Mouse (Mus musculus) embryonic facial prominence, embryonic 11.5 days (tissue): ENCODE data around the gene Fam19a4. TPM values are rescaled to one million over a fixed set of nuclear protein-coding genes. Genes with fewer than 3 reads are reported as not detected.

Experiments
- ATAC-seq: fragments of 200-750 bp; cut with Nextera tagmentation; replicated peaks from 2 replicates; pipeline ENCODE4 v1.8.0; 2017; ENCODE audit warnings: low read depth; ENCODE audit not compliant: insufficient number of reproducible peaks, low FRiP score, low TSS enrichment
- DNase-seq: peaks from one replicate; pipeline ENCODE4 v3.0.0-alpha.2; 2015; ENCODE audit warnings: low spot score
- H3K27ac ChIP-seq: fragments of 300-500 bp; sonication (generic); replicated peaks from 2 replicates; pipeline ENCODE4 v1.5.1; 2014; ENCODE audit warnings: mild to moderate bottlenecking, low read depth, low read length, control low read depth
- H3K27me3 ChIP-seq: fragments of 300-500 bp; sonication (generic); 2 replicates; pipeline ENCODE4 v1.6.1; 2014; ENCODE audit warnings: mild to moderate bottlenecking, low read length, moderate library complexity, mixed read lengths; ENCODE audit not compliant: control insufficient read depth, insufficient read depth
- H3K36me3 ChIP-seq: fragments of 300-500 bp; sonication (generic); replicated peaks from 2 replicates; pipeline ENCODE4 v1.6.1; 2014; ENCODE audit warnings: low read depth, mild to moderate bottlenecking, low read length, moderate library complexity, mixed read lengths; ENCODE audit not compliant: control insufficient read depth, insufficient read depth
- H3K4me1 ChIP-seq: fragments of 300-500 bp; sonication (generic); 2 replicates; pipeline ENCODE4 v1.6.1; 2014; ENCODE audit warnings: low read length, mixed read lengths; ENCODE audit not compliant: control insufficient read depth, insufficient read depth
- H3K4me2 ChIP-seq: fragments of 300-500 bp; sonication (generic); 2 replicates; pipeline ENCODE4 v1.6.1; 2014; ENCODE audit warnings: low read depth, mild to moderate bottlenecking, control low read depth, low read length, moderate library complexity
- H3K4me3 ChIP-seq: fragments of 300-500 bp; sonication (generic); 2 replicates; pipeline ENCODE4 v1.5.1; 2014; ENCODE audit warnings: low read depth, low read length, control low read depth
- H3K9ac ChIP-seq: fragments of 300-500 bp; sonication (generic); replicated peaks from 2 replicates; pipeline ENCODE4 v1.6.1; 2014; ENCODE audit warnings: mild to moderate bottlenecking, control low read depth, low read length
- H3K9me3 ChIP-seq: fragments of 300-500 bp; sonication (generic); replicated peaks from 2 replicates; pipeline ENCODE4 v1.6.1; 2016; ENCODE audit warnings: mild to moderate bottlenecking, low read length, inconsistent platforms, mixed read lengths; ENCODE audit not compliant: control insufficient read depth
- WGBS: fragments of 180-500 bp; shearing (Covaris S2); extraction: QIAGEN DNeasy Blood & Tissue Kit; methylation state at CpG from one replicate; pipeline ENCODE4 v1.1.7; 2014; 5-methylcytosine and 5-hydroxymethylcytosine counted together
- polyA plus RNA-seq: library from polyadenylated mRNA; unstranded; fragments of >200 nt; fragmentation: Nextera tagmentation; extraction: Ambion mirVana; gene quantifications from 2 replicates; pipeline ENCODE4 v1.2.1, GENCODE M21; 2014

The Fam19a4 gene
- polyA plus RNA-seq, 1 experiment from 2014 or later, result 1.2 TPM

GRCm38 (mm10) chr6:97016018-97016417 is 44.2 kb downstream of the Fam19a4 start:
- WGBS, result 75% methylated on average over 3 of the region's 3 CpGs

DNA sequence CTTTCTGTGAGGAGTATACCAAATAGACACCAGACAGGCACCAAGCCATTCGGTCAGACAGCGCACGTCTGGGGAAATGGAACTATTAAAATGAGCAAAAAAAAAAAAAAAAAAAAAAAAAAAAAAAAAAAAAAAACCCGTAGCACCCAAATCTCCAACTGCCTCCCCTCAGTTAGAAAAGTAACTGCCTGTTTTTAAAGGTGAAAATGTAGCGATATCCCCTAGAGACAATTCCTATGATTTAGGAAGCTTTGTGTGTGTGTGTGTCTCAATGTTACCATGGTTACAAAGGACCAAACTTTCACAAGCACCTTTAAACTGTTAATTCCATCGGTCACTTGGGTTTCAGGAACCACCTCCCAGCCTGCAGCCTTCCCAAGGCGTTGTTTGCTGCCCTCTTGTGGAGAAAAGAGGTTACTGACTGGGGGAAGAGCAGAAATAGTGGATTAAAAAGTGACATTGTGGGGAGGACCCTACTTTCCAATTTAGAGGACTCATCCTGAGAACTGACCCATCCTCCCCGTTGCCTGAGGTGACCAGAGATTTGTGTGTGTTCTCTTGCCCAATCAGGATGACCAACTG is 53.6 kb downstream of the Fam19a4 start:
- peak; percentile 87 for DNase-seq
- H3K27me3 ChIP-seq, result no peaks in the 10 kb centered on the region
- no peak overlapping the region for H3K27ac ChIP-seq
- H3K36me3 ChIP-seq, result no peaks in the 10 kb centered on the region
- no peak overlapping the region for H3K4me3 ChIP-seq
- H3K9me3 ChIP-seq, result no peaks in the 10 kb centered on the region
- no peak overlapping the region for H3K4me2 ChIP-seq
- ATAC-seq, result no peak; the same call in 1 of the 2 replicates
- H3K9ac ChIP-seq, result no peak overlapping the region
- no peaks in the 10 kb centered on the region for H3K4me1 ChIP-seq
- 43% methylated on average over 8 of the region's 8 CpGs for WGBS

More at GRCm38 (mm10) chr6:97016018-97016417, 44.2 kb downstream of the Fam19a4 start:
- Histone ChIP-seq H3K4me1 (no peaks in the 10 kb centered on the region), H3K9ac (no peak overlapping the region), H3K27me3 (no peaks in the 10 kb centered on the region), H3K4me2 (no peak overlapping the region), H3K36me3 (no peaks in the 10 kb centered on the region), H3K9me3 (no peaks in the 10 kb centered on the region), H3K4me3 (no peak overlapping the region), H3K27ac (no peak overlapping the region)
- ATAC-seq, result no peak
- no peak for DNase-seq

DNA sequence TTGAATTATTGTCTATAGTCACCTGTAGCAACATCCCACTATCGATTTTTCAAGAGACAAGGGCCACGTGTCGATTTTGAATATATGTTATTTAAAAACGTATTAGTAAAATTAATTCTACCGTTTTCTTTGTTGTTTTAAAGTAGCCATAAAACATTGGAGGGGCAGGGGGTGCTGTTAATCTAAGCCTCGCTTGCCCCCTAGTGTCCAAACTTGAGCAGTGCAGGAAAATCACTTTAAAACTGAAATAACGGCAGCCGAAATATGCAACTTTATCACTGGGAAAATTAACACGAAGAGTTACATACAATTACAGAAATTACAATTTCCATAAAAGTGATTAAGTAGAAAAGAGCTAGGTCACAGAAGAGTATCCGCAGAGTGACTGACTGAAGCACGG is 55.2 kb downstream of the Fam19a4 start:
- no peak overlapping the region for H3K4me3 ChIP-seq
- no peaks in the 10 kb centered on the region for H3K4me1 ChIP-seq
- ATAC-seq, result no peak

DNA sequence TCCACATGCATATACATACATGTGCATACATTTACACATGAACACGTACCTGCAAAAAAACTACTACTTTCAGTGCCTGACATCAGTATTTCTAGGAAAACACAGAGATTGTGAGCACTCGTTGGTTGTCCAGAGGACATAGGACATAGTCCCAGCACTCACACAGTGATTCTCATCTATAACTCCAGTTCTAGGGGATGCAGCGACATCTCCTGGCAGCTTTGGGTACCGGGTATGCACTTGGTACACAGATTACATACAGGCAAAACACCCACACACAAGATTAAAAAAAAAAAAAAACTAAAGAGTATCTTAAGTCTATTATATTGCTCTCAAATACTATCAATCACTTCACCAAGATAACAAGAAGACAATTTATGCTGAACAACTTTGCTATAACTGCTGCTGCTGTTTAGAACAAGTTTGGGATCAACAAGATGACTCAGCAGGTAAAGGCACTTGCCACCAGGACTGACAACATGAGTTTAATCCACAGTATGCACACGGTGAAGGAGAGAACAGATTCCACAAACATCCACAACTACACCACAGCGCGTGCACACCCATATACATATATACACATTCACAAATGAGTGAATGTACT is 64.6 kb downstream of the Fam19a4 start:
- no peak overlapping the region for H3K4me3 ChIP-seq
- no peak overlapping the region for H3K9ac ChIP-seq
- no peak for DNase-seq
- H3K4me1 ChIP-seq, result no peaks in the 10 kb centered on the region
- no peak overlapping the region for H3K4me2 ChIP-seq
- H3K9me3 ChIP-seq, result no peaks in the 10 kb centered on the region
- no peaks in the 10 kb centered on the region for H3K27me3 ChIP-seq
- H3K36me3 ChIP-seq, result no peaks in the 10 kb centered on the region
- WGBS, result 93% methylated on average over 7 of the region's 7 CpGs
- no peak overlapping the region for H3K27ac ChIP-seq
- ATAC-seq, result no peak

More for the DNA sequence above, 55.2 kb downstream of the Fam19a4 start:
- H3K27me3 ChIP-seq, result no peaks in the 10 kb centered on the region
- no peaks in the 10 kb centered on the region for H3K36me3 ChIP-seq
- peak; percentile 73 for DNase-seq
- 22% methylated on average over 11 of the region's 11 CpGs for WGBS
- no peak overlapping the region for H3K27ac ChIP-seq
- no peak overlapping the region for H3K4me2 ChIP-seq
- no peak overlapping the region for H3K9ac ChIP-seq
- H3K9me3 ChIP-seq, result no peaks in the 10 kb centered on the region

GRCm38 (mm10) chr6:96991741-96992140 is 68.5 kb downstream of the Fam19a4 start:
- H3K27me3 ChIP-seq, result no peaks in the 10 kb centered on the region
- H3K4me3 ChIP-seq, result no peak overlapping the region
- no peaks in the 10 kb centered on the region for H3K36me3 ChIP-seq
- 74% methylated on average over 1 of the region's 1 CpGs for WGBS
- H3K27ac ChIP-seq, result no peak overlapping the region
- DNase-seq, result no peak
- no peak for ATAC-seq
- no peak overlapping the region for H3K4me2 ChIP-seq
- H3K9ac ChIP-seq, result no peak overlapping the region
- H3K4me1 ChIP-seq, result no peaks in the 10 kb centered on the region
- no peaks in the 10 kb centered on the region for H3K9me3 ChIP-seq

GRCm38 (mm10) chr6:96977537-96977936 is 82.7 kb downstream of the Fam19a4 start:
- Histone ChIP-seq H3K27me3 (no peaks in the 10 kb centered on the region), H3K9me3 (no peaks in the 10 kb centered on the region), H3K36me3 (no peaks in the 10 kb centered on the region), H3K4me3 (no peak overlapping the region), H3K9ac (no peak overlapping the region), H3K4me2 (no peak overlapping the region), H3K27ac (no peak overlapping the region), H3K4me1 (no peaks in the 10 kb centered on the region)
- WGBS, result 97% methylated on average over 1 of the region's 1 CpGs
- ATAC-seq (no peak), DNase-seq (no peak)

- no peaks in the 10 kb centered on the region for H3K9me3 ChIP-seq
- no peak overlapping the region for H3K27ac ChIP-seq
- H3K4me3 ChIP-seq, result no peak overlapping the region
- no peak overlapping the region for H3K4me2 ChIP-seq
- H3K27me3 ChIP-seq, result no peaks in the 10 kb centered on the region
- WGBS, result 62% methylated on average over 2 of the region's 2 CpGs
- H3K9ac ChIP-seq, result no peak overlapping the region
- ATAC-seq (no peak), DNase-seq (no peak)
- no peaks in the 10 kb centered on the region for H3K4me1 ChIP-seq
- no peaks in the 10 kb centered on the region for H3K36me3 ChIP-seq
Measured at GRCm38 (mm10) chr6:96944796-96945195, 115.4 kb downstream of the Fam19a4 start.

- Histone ChIP-seq H3K36me3 (no peaks in the 10 kb centered on the region), H3K27ac (no peak overlapping the region), H3K4me3 (no peak overlapping the region), H3K4me2 (no peak overlapping the region), H3K9me3 (no peaks in the 10 kb centered on the region), H3K4me1 (no peaks in the 10 kb centered on the region), H3K27me3 (no peaks in the 10 kb centered on the region), H3K9ac (no peak overlapping the region)
- WGBS, result 63% methylated on average over 1 of the region's 1 CpGs
- DNase-seq, result no peak
- ATAC-seq, result no peak
Measured at GRCm38 (mm10) chr6:96935776-96936175, 124.4 kb downstream of the Fam19a4 start.
